Mouse (Mus musculus) megakaryocyte, embryonic 14.5 days (primary cell): ENCODE measurements around the gene Lonrf3.

Experiments used
- FLI1 ChIP-seq: IDR thresholded peaks from 2 replicates; pipeline ENCODE4 v1.6.1; 2012; ENCODE audit warnings: low read length, inconsistent platforms, mixed read lengths
- GATA1 ChIP-seq: IDR thresholded peaks from 3 replicates; pipeline ENCODE4 v1.6.1; 2012; ENCODE audit warnings: mixed read lengths, low read length, inconsistent platforms, borderline replicate concordance

GRCm38 (mm10) chrX:36278750-36279149 lies 49.4 kb upstream of the Lonrf3 start:
- TF ChIP-seq GATA1 (no peak), FLI1 (no peak)
